21 mouse cellular contexts compared by ENCODE assay signal in the genomic region with DNA sequence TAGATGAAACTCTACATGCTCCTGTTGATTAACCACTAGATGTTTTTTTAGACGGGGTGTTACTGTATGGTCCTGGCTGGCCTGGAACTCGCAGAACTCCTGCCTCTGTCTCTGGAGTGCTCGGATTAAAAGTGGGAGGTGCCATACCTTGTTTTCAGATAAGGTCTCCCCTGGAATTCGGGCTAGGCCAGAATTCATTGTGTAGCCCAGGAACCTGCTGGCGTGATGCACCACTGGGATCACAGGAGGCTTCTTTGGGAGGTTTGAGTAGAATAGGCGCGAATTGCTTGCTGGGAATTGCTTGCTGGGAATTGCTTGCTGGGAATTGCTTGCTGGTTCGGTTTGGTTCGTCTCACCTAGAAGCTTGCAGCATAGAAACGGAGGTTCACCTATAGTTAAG. TPM values are rescaled to one million over a fixed set of nuclear protein-coding genes. Genes with fewer than 3 reads are reported as not detected.
DNase-seq lines count a peak whose midpoint lies in the region; ATAC-seq and TF ChIP-seq lines count a peak whose summit lies in the region.
"Had no signal": no experiment of that assay in that cellular context is flagged by ENCODE, and none has a peak within 500 bp of the region (broad histone marks: within the 10 kb centered on the region; RNA-seq: fewer than 3 reads in every experiment).

No protein-coding gene starts in this region.

- no peak overlapping the region for H3ac ChIP-seq in myocyte (ENCODE audit: control insufficient read depth, insufficient read length)

- no peak overlapping the region for H3K4me2 ChIP-seq in heart, embryonic 14.5 days (ENCODE audit: low read length)
- H3K4me2 ChIP-seq in myocyte (ENCODE audit: low read depth) = no peak overlapping the region
- H3K4me2 ChIP-seq: embryonic facial prominence, embryonic 12.5 days; forebrain, embryonic 13.5 days; heart, embryonic 15.5 days; hindbrain, embryonic 12.5 days had no signal

- no peak for ATAC-seq in heart, embryonic 14.5 days (ENCODE audit: insufficient number of reproducible peaks, insufficient read depth, low FRiP score, low read depth)
- ATAC-seq: activated CD4-positive, CD25-positive, alpha-beta regulatory T cell, adult 4 months; forebrain, embryonic 13.5 days; forebrain, postnatal 0 days; hindbrain, embryonic 16.5 days had no signal

- peaks cover 5% of the 10 kb centered on the region for H3K79me2 ChIP-seq in heart, adult 2 months (replicated peaks; ENCODE audit: control insufficient read depth, insufficient read depth, low read length)
- H3K79me2 ChIP-seq in myocyte (ENCODE audit: control insufficient read depth, insufficient read depth) = peaks cover 95% of the 10 kb centered on the region

- no peak for DNase-seq in gastrocnemius, adult 2 months
- DNase-seq in gastrocnemius, postnatal 4 days (ENCODE audit: low spot score in 2 of 2) = no peak
- DNase-seq in heart, adult 2 months = no peak
- no peak for DNase-seq in layer of hippocampus, postnatal 14 days (ENCODE audit: low spot score in 2 of 2)
- DNase-seq in spleen, adult 12 weeks (ENCODE audit: low spot score) = no peak
- DNase-seq: cerebellum, adult 11-12 months; cerebellum, adult 9-10 months; cerebellum, postnatal 25 days; forebrain, postnatal 0 days; gastrocnemius, postnatal 25 days; kidney, adult 11 months had no signal

- H3K27me3 ChIP-seq in heart, embryonic 14.5 days (ENCODE audit: control insufficient read depth, insufficient read depth, low read length) = no peaks in the 10 kb centered on the region
- no peaks in the 10 kb centered on the region for H3K27me3 ChIP-seq in heart, adult 2 months (ENCODE audit: control insufficient read depth, insufficient read depth, low read length)
- H3K27me3 ChIP-seq in ES-Bruce4 (ENCODE audit: control insufficient read depth, insufficient read depth, low read length, poor library complexity, severe bottlenecking) = no peaks in the 10 kb centered on the region
- H3K27me3 ChIP-seq in myocyte (ENCODE audit: control insufficient read depth, insufficient read depth, insufficient read length) = no peaks in the 10 kb centered on the region
- H3K27me3 ChIP-seq: embryonic facial prominence, embryonic 12.5 days; forebrain, embryonic 13.5 days; heart, embryonic 15.5 days; hindbrain, embryonic 12.5 days had no signal

- TF ChIP-seq CTCF in gastrocnemius, adult 2 months (IDR thresholded peaks at IDR 0.05) = no peak
- no peak for TF ChIP-seq CTCF in heart, adult 2 months (IDR thresholded peaks at IDR 0.05)
- no peak for TF ChIP-seq CTCF in ES-Bruce4 (IDR thresholded peaks at IDR 0.05; ENCODE audit: low read depth, low read length)

- no peak for TF ChIP-seq POLR2A in heart, adult 2 months (IDR thresholded peaks at IDR 0.05; ENCODE audit: insufficient read depth, low read depth, low read length)
- TF ChIP-seq POLR2A in ES-Bruce4 (IDR thresholded peaks at IDR 0.05; ENCODE audit: insufficient read depth, low read length) (no peak), myocyte (IDR thresholded peaks at IDR 0.05; ENCODE audit: insufficient read length, low read depth) (peak; percentile 7)

- intact Hi-C loops in gastrocnemius, adult 2 months (cut with DNase I) = no loop called here
- intact Hi-C loops in heart, adult 2 months (cut with DNase I) = no loop called here

- no peaks in the 10 kb centered on the region for H3K9me3 ChIP-seq in heart, embryonic 14.5 days (ENCODE audit: control insufficient read depth, low read length)
- no peaks in the 10 kb centered on the region for H3K9me3 ChIP-seq in ES-Bruce4 (replicated peaks; ENCODE audit: control insufficient read depth, insufficient read depth, low read length, poor library complexity, severe bottlenecking)
- H3K9me3 ChIP-seq: embryonic facial prominence, embryonic 12.5 days; forebrain, embryonic 13.5 days; G1E; heart, embryonic 15.5 days; hindbrain, embryonic 12.5 days had no signal

- no peak overlapping the region for H3K4me3 ChIP-seq in gastrocnemius, adult 2 months
- H3K4me3 ChIP-seq in heart, embryonic 14.5 days (ENCODE audit: control insufficient read depth in 1 of 2, insufficient read depth in 1 of 2, low read depth in 1 of 2, low read length in 2 of 2) = no peak overlapping the region
- no peak overlapping the region for H3K4me3 ChIP-seq in heart, adult 2 months
- H3K4me3 ChIP-seq in ES-Bruce4 (ENCODE audit: low read depth, low read length) (no peak overlapping the region), myocyte (no peak overlapping the region)
- H3K4me3 ChIP-seq: embryonic facial prominence, embryonic 12.5 days; forebrain, embryonic 13.5 days; heart, embryonic 15.5 days; hindbrain, embryonic 12.5 days had no signal

- H3K36me3 ChIP-seq in heart, embryonic 14.5 days (ENCODE audit: control insufficient read depth, insufficient read depth, low read length) = peaks cover 21% of the 10 kb centered on the region
- 0 out of 2 replicates have a peak, but pooled peaks cover 3% of the 10 kb centered on the region for H3K36me3 ChIP-seq in heart, adult 2 months (ENCODE audit: control insufficient read depth, insufficient read depth, low read length)
- H3K36me3 ChIP-seq in ES-Bruce4 (ENCODE audit: control insufficient read depth, insufficient read depth, low read length, poor library complexity, severe bottlenecking) = no peaks in the 10 kb centered on the region
- H3K36me3 ChIP-seq in myocyte (ENCODE audit: control insufficient read depth, insufficient read depth) = peaks cover 17% of the 10 kb centered on the region
- H3K36me3 ChIP-seq: heart, embryonic 15.5 days had no signal

- TF ChIP-seq EP300 in heart, adult 2 months (IDR thresholded peaks at IDR 0.05; ENCODE audit: insufficient read depth, low read depth, low read length) = no peak
- no peak for TF ChIP-seq EP300 in ES-Bruce4 (IDR thresholded peaks at IDR 0.05; ENCODE audit: insufficient read depth, low read depth, low read length)

- H3K4me1 ChIP-seq in heart, embryonic 14.5 days (ENCODE audit: control insufficient read depth in 2 of 2, insufficient read depth in 2 of 2, low read length in 2 of 2) = peaks cover 47 to 70% of the 10 kb centered on the region in 2 experiments
- H3K4me1 ChIP-seq in heart, adult 2 months (ENCODE audit: control insufficient read depth, insufficient read depth, low read length) = peaks cover 22% of the 10 kb centered on the region
- H3K4me1 ChIP-seq in ES-Bruce4 (ENCODE audit: control insufficient read depth, insufficient read depth, low read length) = peaks cover 28% of the 10 kb centered on the region

- 0 out of 2 replicates have a peak overlapping the region, but pooled peaks have one; percentile 9 for H3K9ac ChIP-seq in heart, embryonic 14.5 days (ENCODE audit: low read length)
- no peak overlapping the region for H3K9ac ChIP-seq in heart, adult 2 months (ENCODE audit: low read depth, low read length)
- 0 out of 2 replicates have a peak overlapping the region, but pooled peaks have one; percentile 3 for H3K9ac ChIP-seq in ES-Bruce4 (ENCODE audit: low read depth, poor library complexity, severe bottlenecking)
- H3K9ac ChIP-seq: embryonic facial prominence, embryonic 12.5 days; forebrain, embryonic 13.5 days; forebrain, postnatal 0 days; heart, embryonic 15.5 days; hindbrain, embryonic 12.5 days had no signal

- H3K27ac ChIP-seq in gastrocnemius, adult 2 months = peak overlapping the region; percentile 83
- peak overlapping the region in 1 of 2 experiments; percentile 79; a peak in 1 of 4 replicates for H3K27ac ChIP-seq in heart, embryonic 14.5 days (replicated peaks in 1 of 2; ENCODE audit: control insufficient read depth in 1 of 2, insufficient read depth in 1 of 2, low read depth in 2 of 2, low read length in 2 of 2)
- no peak overlapping the region for H3K27ac ChIP-seq in heart, adult 2 months
- peak overlapping the region; percentile 47 for H3K27ac ChIP-seq in ES-Bruce4 (ENCODE audit: insufficient read depth, low read length)
- H3K27ac ChIP-seq: forebrain, embryonic 13.5 days had no signal

- 43% methylated on average over 10 of the region's 10 CpGs for WGBS in heart, embryonic 14.5 days
- 63% methylated on average over 10 of the region's 10 CpGs for WGBS in heart, adult 2 months

TF ChIP-seq in myocyte, 11 proteins besides CTCF, POLR2A, EP300 and RAD21:
- TF ChIP-seq TCF12 (IDR thresholded peaks at IDR 0.05; ENCODE audit: insufficient read depth, poor library complexity, severe bottlenecking) (no peak), MYOD1 (IDR thresholded peaks at IDR 0.05; ENCODE audit: control insufficient read depth in 1 of 3, insufficient read length in 2 of 3, low read depth in 2 of 3) (no peak), POLR2AphosphoS2 (IDR thresholded peaks at IDR 0.05; ENCODE audit: insufficient read length, low read depth) (no peak), REST (IDR thresholded peaks at IDR 0.05; ENCODE audit: insufficient read depth, insufficient read length) (no peak), SRF (IDR thresholded peaks at IDR 0.05; ENCODE audit: control insufficient read depth, insufficient read length, low read depth) (no peak), MAX (IDR thresholded peaks at IDR 0.05; ENCODE audit: low read depth) (no peak), MYOG (IDR thresholded peaks at IDR 0.05; ENCODE audit: control insufficient read depth in 1 of 3, insufficient read depth in 1 of 3, insufficient read length in 2 of 3, low read depth in 2 of 3) (no peak), E2F4 (IDR thresholded peaks at IDR 0.05; ENCODE audit: insufficient read depth) (no peak), CEBPB (IDR thresholded peaks at IDR 0.05; ENCODE audit: insufficient read depth, poor library complexity, severe bottlenecking) (no peak)

RNA-seq across cellular contexts. Expression of a gene that starts 16.7 kb away (rescaled TPM):
- total RNA-seq in gastrocnemius, adult 2 months (2021) = 10 to 100 TPM; 30.2 to 55.1 TPM
- 100 to 1,000 TPM; 107 to 112 TPM for total RNA-seq in gastrocnemius, postnatal 4 days (2021)
- polyA plus RNA-seq in heart, embryonic 14.5 days (2014; fragmentation: Nextera tagmentation; extraction: Ambion mirVana) = 7.1 and 9.0 TPM in 2 replicates
- total RNA-seq in heart, adult 2 months (2021) = 10 to 100 TPM; 42.6 to 50.9 TPM
- 19.5 and 21.8 TPM in 2 replicates for polyA plus RNA-seq in heart, adult 2 months (2012; rRNA removed)
- 88.2 and 102 TPM in 2 replicates for polyA plus RNA-seq in ES-Bruce4 (2011; ENCODE audit: insufficient read depth, insufficient read length, low read depth, missing spikeins)
- polyA plus RNA-seq in myocyte (2012; fragmentation: generic; extraction: Trizol) = 58.2 TPM
- total RNA-seq in layer of hippocampus, postnatal 14 days (2021) = 10 to 100 TPM; 88.6 to 96.3 TPM

RNA-seq across cellular contexts. Expression of a gene that starts 53.8 kb away (rescaled TPM):
- total RNA-seq in gastrocnemius, adult 2 months (2021) = under 1 TPM in 1 of 2 experiments, not detected in 1; 0.06 TPM
- total RNA-seq in gastrocnemius, postnatal 4 days (2021) = under 1 TPM; 0.47 to 0.78 TPM
- polyA plus RNA-seq in heart, embryonic 14.5 days (2014; fragmentation: Nextera tagmentation; extraction: Ambion mirVana) = 0.18 and 0.74 TPM in 2 replicates
- under 1 TPM; 0.43 to 0.47 TPM for total RNA-seq in heart, adult 2 months (2021)
- polyA plus RNA-seq in heart, adult 2 months (2012; rRNA removed) = 0.73 and 1.7 TPM in 2 replicates
- 0.70 and 1.9 TPM in 2 replicates for polyA plus RNA-seq in ES-Bruce4 (2011; ENCODE audit: insufficient read depth, insufficient read length, low read depth, missing spikeins)
- polyA plus RNA-seq in myocyte (2012; fragmentation: generic; extraction: Trizol) = not detected
- total RNA-seq in layer of hippocampus, postnatal 14 days (2021) = not detected
- total RNA-seq: forebrain, postnatal 0 days had no signal
- polyA plus RNA-seq: forebrain, embryonic 13.5 days; G1E had no signal
